Mouse (Mus musculus) right cerebral cortex, postnatal 14 days (tissue): ENCODE data around the gene Rbm6.

Experiments
- DNase-seq: peaks from one replicate; pipeline ENCODE4 v3.0.0; 2022

Rbm6 gene

DNA sequence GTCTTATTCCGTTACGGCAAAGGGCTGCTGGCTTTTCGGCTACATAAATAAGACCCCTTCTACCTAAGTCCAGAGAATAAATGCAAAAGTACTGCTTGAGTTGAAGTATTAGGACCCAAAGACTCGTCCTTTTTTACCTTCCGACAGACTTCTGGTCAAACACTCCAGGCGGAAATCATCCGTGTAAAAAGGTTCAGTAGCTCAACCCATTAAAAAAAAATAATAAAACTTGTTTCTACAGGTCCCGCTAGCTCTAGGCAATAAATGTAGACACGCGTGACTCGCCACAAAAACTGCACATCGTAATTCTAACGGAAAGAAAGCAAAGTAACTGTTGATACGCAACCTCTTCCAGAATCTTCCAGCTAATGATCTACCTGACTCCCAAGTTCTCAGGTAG, at the start of gene Rbm6:
TSS of gene Rbm6 (minus strand) at position 101 of the 400 bp plus-strand sequence.
- DNase-seq: no peak

DNA sequence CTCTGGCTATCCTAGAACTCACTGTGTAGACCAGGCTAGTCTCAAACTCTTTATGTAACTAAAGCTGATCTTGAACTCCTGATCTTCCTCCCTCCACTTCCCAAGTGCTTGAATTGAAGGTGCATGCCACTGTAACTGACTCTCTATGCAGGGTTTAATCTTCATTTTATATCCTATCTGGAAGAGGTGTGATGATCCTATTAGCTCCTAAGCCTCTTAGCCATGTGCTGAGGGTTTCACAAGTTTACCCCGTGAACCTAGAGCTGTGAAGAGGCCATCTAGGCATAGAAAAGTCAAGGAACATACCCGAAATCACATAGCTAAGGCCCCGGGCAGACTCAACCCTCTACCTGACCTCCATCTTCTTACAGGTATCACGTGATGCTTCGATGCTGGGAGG, 46.4 kb upstream of the Rbm6 start:
- no peak for DNase-seq

DNA sequence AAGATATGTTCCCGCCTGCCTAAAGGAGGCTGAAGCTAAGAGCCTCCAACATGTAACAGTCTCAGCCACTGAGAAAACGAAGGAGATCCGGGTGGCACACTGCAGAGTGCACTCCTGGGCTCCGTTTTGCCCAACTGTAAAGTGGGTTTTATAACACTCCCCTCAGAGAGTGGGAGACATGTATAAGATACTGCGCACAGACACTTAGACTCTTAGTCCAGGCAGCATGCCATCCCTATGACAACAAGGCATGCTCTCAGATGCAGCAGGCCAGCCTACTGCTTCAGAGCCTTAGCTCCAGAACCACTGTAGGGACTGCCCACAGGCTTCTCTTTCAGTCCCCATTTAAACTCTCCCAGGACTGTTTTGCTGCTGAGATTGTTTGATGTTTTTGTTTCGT, 45.8 kb upstream of the Rbm6 start:
- DNase-seq: no peak

DNA sequence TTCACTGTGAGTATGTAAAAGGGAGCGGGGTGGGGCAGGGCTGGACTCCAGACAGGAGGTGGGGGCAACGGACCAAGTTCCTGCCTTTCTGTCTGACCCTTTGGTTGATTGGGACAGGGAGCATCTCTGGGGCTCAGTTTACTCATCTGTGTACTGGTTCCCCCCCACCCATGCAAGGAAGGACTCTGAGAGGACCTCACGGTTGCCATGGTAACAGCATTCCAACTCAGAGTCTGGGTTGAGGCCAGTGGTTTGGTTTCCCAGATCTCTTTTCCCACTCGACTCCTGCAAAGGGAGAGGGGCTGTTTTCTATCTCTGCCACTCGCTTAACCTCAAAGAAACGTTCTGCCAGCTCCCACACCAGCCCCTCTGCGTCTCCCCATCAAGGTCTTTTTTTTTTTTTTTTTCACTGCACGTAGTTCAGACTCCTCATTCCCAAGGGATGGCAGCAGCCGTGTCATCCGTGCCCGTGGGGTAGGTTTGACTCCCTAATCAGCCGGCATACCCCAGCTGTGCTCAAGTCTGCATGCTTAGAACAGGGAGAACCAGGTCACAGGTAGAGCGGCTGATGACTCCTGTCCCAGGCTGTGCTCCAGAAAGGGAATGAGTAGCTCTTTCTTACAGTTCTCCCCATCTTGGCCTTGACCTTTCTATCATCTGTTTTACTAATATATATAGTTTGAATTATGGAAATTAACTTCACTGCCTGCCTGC, 45.0 kb upstream of the Rbm6 start:
- no peak for DNase-seq

DNA sequence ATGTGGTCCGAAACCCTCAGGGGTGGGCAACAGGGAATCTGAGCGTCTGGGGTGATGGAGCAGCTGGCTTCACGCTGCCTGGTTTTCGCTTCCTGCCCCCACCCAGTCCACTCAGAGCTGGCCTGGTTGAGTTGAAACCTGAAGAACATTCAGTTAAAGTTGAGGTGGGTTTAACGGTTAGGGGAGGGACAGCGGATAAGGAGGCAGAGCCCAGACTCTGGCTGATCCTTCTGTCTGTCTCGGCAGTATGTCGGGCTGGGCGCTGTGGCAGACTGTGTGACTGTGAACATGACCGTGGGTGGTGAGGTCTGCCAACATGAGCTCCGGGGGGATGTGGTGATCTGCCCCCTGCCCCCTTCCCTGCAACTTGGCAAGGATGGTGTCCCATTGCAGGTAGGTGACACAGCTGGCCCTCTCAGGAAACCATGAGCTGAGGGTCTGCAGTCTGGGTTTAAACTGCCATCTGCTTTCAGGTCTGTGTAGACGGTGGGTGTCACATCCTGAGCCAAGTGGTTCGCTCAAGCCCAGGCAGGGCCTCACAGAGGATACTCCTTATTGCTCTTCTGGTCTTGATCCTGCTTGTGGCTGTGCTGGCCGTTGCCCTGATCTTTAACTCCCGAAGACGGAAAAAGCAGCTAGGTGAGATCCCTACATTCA, 41.9 kb upstream of the Rbm6 start:
- no peak for DNase-seq

DNA sequence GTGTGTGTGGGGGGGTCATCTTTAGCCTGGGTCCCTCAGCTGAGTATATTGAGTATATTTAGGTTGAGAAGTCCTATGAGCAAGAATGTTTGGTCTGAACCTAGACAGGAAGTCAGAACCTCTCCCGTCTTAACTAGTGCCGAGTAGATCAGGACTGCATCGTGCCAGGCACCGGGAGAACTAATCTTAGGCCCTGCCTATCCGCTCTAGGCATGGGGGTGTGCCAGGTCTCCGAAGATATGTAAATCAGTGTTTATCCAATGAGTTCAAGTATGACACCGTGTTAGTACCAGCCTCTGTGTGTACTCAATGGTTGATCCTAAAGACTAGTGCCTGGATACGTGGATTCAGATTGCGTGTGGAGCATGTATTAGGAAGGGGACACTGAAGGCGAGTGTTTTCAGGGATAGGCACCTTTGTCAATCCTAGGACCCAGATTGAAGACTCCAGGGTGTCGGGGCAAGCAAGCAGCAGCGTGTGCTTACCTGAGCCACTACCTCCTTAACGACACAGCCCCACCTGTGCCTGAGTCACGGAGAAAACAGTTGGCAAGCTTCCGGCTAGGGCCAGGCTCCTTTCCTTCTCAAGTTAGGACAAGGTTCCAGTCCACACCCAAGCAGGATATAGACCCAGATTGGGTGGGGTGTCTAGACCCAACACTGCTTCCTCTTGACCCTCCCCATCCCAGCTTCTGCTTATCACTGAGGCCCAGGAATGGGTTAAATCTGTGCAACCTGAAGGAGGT, 37.2 kb upstream of the Rbm6 start:
- no peak for DNase-seq

DNA sequence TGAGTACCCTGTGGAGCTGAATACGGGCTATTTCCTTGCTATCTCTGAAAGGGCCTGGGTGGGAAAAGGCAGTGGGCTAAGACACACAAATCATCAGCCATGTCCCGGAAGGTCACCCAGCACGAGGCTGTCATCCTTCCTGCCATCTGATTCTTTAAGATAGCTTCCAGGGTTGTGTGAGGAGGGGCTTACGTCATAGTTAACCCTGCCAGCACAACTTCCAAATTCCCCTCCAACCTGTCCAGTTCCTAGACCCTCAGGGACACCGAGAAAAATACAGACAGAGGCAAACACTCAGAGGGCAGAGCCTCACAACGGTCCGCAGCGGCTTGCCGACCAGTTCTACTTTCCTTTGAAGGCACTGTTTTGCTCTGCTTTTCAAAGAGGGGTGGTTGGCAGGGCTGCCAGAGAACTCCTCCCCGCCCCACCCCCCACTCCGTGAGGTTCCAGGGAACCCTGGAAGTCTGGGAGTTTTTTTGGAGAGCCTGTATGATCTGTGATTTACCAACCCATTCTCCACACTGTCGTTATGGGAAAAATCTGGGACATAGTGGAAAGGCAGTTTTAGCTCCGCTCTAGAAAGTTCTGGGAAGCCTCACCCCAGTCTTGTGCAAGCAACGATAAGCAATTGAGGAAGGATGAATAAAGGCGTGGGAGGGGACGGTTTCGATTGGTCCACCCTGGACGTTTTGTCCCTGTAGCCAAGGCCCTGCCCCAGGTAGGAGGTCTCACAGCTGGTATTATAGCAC, 35.5 kb upstream of the Rbm6 start:
- no peak for DNase-seq

DNA sequence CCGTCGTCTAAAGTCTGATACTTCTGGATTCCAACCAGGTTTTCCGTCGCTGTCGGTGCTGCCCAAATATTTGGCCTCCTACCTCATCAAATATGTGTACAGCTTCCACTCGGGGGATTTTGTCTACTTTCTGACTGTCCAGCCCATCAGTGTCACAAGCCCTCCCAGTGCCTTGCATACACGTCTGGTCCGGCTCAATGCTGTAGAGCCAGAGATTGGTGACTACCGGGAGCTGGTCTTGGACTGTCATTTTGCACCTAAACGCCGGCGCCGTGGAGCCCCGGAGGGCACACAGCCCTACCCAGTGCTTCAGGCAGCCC, 34.7 kb upstream of the Rbm6 start:
- no peak for DNase-seq

DNA sequence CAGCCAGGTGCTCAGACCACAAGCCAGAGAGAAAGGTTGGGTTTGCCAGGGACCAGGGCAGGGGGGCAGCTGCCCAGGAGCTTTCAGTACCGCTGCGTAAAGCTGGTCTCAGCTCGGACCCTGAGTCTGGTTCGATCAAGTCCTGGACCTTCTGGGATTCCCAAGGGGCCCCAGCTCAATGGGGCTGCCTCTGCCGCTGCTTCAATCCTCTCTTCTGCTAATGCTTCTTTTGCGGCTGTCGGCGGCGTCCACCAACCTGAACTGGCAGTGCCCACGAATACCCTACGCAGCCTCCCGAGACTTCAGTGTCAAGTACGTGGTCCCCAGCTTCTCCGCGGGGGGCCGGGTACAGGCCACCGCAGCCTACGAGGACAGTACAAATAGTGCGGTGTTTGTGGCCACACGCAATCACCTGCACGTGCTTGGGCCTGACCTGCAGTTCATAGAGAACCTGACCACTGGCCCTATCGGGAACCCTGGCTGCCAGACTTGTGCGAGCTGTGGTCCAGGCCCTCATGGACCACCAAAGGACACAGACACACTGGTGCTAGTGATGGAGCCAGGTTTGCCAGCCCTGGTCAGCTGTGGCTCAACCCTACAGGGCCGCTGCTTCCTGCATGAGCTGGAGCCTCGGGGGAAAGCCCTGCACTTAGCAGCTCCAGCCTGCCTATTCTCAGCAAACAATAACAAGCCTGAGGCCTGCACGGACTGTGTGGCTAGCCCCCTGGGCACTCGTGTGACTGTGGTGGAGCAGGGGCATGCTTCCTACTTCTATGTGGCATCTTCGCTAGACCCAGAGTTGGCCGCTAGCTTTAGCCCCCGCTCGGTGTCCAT, 34.1 kb upstream of the Rbm6 start:
- no peak for DNase-seq

DNA sequence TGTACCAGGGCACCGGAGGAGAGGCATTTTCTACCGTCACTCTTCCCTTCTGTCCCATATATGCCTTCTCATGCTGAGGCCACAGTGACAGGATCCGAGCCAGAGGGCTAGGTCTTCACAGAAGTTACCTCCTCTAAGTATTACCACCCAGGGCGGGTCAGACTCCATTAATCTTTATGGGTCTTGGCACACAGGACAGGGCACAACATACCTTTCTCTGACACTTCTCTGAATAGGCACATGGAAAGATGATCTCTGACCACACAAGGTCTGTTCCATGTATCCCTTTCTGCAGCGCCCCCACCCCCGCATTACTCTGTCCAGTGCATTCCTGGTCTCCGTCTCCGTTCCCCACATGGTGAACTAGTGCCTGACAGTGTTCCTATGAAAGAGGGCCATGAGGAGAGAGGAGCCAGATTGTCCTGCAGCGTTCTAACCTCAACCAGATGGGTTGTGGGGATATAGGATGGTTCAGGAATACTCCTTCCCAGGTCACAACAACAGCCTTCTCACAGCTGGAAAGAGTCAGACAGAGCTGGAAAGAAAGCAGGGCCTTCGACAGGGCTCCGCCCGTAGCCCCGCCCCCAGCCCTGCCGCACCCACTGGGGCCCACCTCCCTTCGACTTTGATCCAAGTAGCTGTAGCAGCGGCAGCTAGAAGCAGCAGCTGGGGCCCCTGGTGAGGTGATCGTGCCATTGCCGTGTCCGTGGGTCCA, 33.4 kb upstream of the Rbm6 start, which contains the start of gene Mst1r:
TSS of gene Mst1r (plus strand) at position 622 of the 715 bp plus-strand sequence.
- DNase-seq: peak; percentile 49

DNA sequence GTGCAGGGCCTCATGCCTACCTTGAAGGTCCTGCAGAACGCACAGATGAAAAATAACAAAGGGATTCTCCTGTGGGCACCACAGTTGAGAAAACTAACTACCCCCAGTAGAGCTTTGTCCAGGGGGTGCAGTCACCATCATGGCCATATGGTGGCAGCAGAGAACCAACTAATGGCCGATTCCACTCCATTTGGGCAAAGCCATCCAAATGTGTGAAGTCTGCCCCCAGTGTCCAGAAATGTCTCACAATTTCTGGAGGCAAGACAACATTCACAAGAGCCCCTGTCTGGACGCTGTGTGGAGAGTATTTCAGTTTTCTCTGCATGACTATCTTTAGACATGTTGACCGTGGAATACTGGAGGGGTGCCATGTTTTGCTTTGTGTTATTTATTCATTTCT, 31.7 kb upstream of the Rbm6 start:
- DNase-seq: peak; percentile 87

DNA sequence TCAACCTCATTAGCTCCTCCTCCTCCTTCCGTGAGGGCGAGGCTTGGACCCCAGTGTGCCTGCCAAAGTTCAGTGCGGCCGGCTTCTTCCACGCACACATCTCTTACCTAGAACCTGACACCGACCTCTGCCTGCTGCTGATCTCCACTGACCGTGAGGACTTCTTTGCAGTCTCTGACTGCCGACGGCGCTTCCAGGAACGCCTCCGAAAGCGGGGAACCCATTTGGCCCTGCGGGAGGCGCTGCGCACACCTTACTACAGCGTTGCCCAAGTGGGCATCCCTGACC, 28.5 kb upstream of the Rbm6 start:
- no peak for DNase-seq

DNA sequence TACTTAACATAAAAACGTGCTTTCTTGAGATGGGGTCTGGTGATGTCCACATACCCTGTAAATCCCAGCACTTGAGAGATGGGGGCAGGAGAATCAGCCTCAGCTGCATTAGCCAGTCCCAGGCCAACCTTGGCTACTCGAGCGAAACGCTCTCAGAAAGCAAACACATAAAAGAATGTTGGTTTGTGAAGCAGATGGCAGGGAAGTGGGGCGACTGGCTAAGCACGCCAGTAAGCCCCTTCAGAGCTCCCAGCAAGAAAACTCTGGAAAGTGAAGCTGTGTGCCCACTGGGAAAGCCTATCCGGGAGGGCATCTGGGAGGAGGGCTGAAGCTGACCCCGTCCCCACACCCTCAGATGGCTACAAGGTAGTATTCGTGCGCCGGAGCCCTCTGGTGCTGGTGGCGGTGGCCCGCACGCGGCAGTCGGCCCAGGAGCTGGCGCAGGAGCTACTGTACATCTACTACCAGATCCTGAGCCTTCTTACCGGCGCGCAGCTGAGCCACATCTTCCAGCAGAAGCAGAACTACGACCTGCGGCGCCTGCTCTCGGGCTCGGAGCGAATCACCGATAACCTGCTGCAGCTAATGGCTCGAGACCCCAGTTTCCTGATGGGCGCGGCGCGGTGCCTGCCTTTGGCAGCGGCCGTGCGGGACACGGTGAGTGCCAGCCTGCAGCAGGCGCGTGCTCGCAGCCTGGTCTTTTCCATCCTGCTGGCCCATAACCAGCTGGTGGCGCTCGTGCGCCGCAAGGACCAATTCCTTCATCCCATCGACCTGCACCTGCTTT, 28.0 kb upstream of the Rbm6 start:
- peak; percentile 83 for DNase-seq

DNA sequence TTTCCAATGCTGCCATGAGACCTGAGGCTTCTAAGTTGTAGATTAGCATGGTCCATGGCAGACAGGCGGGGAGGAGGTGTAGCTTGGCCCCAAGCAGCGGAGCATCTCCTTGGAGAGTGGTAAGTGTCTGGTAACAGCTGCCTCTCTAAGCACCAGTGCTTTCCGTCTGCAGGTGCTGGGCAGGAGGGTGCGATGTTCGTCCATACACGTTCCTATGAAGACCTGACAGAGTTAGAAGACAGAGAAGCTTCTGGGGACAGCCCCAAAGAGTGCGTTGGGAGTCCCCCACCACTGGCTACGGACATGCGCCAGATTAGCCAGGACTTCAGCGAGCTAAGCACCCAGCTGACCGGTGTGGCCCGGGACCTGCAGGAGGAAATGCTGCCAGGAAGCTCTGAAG, 26.8 kb upstream of the Rbm6 start:
- DNase-seq: no peak

DNA sequence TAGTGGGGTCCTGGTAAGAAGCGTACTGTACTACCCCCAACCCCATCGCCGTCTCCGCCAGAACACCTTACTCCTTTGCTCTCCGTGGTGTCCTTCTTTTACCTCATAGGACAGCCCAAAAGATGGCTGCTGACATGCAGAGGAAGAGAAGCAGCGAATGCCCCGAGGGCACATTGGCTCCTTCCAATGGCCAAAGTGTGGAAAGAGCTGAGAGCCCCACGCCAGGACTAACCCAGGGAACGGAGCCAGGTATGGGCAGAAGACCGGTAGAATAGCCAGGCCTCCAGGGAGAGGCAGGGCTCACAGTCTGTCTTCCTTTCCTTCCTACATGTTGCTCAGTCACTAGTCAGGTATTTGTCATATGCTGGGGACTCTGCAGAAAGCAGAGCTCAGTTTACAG, 25.5 kb upstream of the Rbm6 start:
- no peak for DNase-seq

DNA sequence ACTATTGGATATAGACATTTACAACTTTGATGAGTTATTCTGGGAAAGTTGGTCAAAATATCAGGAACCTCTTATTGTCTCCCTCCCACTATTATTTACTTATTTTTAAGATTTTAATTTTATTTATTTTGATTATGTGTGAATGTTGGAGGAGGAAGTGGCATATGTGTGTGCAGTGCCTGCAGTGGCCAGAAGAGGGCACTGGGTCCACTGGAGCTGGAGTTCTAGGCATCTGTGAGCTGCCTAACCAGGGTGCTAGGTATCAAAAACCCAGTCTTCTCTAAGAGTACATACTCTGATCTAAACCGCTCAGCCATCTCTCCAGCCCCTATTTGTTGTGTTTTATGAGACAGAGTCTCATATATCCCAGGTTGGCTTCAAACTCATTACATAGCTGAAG, 18.0 kb upstream of the Rbm6 start:
- no peak for DNase-seq

DNA sequence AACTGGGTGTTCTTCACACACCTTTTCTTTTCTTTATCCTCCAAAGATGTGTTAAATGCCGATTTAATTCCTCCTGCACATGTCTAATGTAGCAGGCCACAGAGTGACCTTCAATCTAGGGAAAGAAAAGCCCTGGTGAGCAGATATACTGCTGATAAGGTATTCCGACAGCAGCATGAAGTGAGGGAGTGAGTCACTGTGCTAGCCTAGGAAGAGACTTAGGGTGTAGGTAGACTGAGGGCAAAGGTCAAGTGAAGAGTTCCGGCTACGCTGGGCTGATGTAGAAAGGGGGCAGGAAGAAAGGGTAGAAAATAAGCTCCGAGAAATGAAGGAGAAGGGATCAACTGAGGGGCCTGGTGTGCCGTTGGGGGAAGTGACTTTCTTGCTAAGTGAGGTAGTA, 17.2 kb upstream of the Rbm6 start:
- no peak for DNase-seq

DNA sequence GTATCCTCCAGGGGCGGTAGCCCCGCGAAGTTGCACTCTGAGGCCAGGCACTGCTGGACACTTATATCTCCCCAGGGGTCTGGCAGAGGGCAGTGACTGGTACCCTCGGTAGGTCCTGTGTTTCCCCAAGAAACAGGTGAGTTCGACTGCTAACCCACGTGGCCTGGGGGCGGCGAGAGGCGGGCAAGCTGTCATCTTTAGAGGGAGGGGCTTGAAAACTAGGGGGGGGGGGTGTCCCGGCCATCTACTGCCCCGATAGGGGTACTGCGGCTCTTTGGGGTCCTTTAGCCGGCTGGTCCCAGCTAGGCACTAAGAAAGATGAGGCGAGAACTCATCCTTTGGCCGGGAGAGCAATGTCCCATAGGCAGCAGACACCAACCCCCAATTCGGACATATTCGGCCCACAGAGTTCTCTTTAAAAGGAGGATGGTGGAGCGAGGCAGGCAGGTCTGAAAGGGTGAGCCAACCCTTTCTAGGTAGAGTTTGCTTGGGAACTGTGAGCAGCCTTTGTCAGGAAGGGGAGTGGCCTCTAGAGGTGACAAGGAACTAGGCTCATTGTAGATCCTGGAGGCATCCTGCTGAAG, 15.3 kb upstream of the Rbm6 start:
- DNase-seq: peak; percentile 53

DNA sequence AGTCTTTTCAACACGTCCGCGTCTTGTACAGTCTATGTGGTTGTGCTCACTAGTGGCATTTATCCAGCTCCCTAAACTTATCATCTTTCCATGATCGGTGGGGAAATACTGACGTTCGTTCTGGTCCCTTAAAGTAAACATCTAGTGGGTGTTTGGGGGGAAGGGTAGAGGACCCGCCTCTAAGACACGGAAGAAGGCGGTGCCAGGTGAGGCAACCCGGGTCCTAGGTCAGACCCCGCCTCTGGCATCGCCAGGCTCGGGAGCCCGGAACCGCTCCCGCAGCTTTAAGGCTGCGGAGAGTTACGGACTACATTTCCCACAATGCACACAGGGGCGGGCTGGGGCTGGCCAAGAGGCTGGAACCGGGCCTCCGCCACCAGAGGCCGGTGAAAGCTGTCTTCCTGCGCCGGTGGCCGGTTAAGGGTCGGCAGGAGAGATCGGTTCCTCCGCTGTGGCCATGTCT, 14.8 kb upstream of the Rbm6 start, which contains the start of gene Mon1a:
TSS of gene Mon1a (plus strand) at position 348 of the 463 bp plus-strand sequence.
- peak; percentile 72 for DNase-seq

DNA sequence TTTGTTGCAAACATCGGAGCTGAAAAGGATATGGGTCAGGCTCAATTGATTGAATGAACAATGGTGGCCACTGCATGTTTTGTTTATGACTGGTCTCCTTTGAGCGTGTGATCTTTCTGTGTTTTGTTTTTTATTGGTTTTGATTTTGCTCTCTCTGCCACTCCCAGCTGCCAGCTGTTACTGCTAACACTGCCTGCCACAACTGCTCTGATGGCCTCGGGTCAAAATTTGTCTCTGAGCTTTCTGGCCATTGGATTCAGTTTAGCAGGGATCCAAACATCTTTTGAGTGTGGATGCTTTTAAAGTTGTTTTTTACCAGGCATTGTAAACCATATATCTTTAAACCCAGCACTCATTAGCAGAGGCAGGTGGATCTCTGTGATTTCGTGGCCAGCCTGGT, 7.4 kb upstream of the Rbm6 start:
- no peak for DNase-seq
